Mouse (Mus musculus): ENCODE measurements around the gene Plxna1. TPM values are rescaled to one million over a fixed set of nuclear protein-coding genes. Genes with fewer than 3 reads are reported as not detected.
A peak's percentile ranks its signal among the peaks of the same experiment; 100 is the strongest.

The Plxna1 gene
- total RNA-seq, 2 experiments from 2014 or later: 21.2 to 28.7 TPM

DNA sequence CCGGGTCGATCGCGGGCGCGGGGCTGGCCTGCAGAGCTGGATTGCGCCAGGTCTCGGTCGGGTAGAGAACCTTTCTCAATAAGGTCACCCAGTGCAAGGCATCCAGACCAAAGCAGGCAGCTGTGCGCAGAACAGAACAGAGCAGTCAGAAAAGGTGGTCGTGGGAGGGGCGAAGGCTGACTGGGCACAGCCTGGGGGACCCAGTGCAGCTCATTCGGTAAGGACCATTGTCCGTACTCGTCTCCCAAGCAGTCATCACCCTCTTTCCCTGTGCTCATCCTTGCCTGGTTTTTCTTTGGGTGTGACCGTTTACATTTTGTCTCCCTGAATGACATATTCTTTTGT, 659 bp upstream of the Plxna1 start:
- intact Hi-C loops (cut with DNase I): loop anchor here (2.0 to 5.0 kb wide), 4 partner anchors 89 to 436 kb away; no protein-coding TSS in a partner anchor
- no peak for DNase-seq (ENCODE audit: low spot score)

DNA sequence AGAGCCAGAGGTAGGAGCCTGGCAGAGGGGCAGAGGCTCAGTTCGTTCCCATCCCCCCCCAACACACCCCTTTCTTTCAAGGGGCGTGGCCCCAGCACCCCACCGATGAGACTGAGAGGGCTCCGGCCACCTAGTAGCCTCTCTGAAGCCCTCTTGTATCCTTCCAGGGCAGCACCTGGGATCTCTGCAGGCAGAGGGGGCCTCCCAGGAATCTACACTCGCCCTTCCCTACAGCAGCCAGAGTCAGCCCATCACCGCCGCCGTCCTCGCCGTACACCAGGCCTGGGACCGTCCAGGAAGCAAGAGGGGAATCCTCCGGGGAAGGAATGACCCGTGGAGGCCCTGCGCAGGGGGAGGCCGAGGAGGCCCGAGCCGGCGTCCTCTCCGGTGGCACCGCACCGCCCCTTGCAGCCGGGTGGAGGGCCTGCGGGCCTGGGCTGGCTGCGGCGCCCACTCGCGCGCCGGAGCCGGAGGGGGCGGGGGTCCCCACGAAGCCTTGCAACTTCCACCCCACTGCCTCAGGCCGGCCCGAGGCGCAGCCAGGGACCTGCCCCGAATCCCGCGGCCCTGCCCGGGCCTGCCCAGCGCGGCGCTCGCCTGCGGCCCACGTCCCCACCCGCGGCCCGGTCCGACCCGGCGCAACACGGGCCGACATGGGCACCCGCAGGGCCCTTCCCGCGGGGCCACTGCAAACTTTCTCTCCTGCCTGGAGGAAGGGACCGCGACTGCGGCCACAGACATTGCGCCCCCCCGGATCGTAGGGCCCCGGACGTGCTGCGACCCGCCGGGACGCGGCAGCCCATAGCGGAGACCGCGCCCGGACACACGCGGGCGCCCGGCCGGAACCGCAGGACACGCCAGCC, 771 bp downstream of the Plxna1 start:
- peak; percentile 29 for DNase-seq (ENCODE audit: low spot score)
- intact Hi-C loops (cut with DNase I): loop anchor here (2.0 to 5.0 kb wide), 4 partner anchors 91 to 434 kb away; no protein-coding TSS in a partner anchor

DNA sequence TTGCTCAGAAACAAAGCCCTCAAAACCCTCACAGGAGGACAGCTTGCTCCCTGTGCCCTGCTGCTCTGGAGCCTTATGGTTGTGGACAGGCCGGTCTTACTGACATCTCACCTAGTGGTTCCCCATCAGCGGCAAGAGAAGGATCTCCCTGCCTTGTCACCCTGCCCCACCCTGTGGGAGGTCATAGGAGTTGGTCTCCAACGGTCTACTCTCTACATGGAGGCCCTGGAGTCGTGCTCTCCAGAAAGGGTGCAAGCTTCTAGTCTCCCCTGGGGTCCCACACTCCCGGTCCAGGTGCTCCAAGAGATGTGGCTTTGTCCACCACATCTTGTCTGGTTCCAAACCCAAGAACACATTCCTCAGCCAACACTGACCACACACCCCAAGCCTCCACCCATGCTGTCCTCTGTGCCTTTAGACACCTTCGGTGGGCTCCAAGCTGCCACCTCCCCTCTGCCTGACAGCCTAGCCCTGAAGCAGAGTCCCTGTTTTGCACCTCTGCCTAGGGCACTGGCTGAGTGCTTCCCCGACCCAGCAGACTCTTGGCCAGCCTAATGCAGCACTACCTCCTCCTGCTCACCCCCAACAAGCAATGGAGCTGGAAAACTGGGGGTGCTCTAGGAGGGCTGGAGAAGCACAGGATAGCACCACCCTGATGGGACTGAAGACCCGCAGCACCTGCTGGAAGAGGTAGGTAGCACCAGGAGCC, 1.6 kb downstream of the Plxna1 start:
- no peak for DNase-seq (ENCODE audit: low spot score)
- intact Hi-C loops (cut with DNase I): loop anchor here (5.0 kb wide), 2 partner anchors 91 to 434 kb away; no protein-coding TSS in a partner anchor

DNA sequence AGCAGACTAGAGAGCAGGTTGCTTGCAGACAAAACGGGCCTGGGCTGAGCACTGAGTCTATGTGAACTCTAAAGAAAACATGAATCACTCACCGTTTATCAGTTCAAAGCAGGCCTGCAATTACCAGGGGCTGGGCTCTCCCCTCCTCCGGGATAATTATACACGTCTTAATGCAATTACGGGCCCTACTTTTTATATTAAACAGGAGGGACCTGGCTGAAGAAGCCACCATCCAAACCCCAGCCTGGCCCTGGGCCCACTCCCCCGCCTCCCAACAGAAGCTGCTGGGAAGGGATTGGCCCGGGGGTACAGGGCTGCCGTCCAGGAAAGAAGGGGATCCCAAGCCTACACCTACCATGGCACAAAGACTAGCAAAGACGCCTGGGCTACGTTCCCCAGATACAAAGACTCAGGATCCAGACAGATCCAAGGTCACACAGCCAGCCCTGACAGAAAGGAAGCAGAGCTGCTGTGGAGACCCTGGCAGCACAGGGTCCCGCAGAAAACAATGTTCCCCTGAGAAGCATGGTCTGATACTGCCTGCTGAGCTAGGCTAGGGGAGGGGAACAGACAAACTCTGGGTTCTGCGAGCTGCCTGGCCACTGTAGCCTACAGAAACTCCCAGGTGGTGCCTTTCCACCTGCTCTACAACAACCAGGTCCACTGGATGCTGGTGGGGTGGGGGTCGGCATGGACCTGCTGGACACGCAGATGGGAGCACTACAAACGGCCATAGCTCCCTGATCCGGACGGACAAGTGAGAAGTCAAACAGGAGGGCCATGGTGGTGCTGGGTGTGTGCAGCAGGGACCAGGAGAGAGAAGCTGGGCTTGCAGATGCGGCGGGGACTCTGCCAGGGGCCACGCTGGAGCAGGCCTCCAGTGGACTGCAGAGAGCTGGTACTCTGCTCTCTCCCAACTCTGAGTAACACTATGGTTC, 2.4 kb downstream of the Plxna1 start:
- DNase-seq (ENCODE audit: low spot score): no peak
- intact Hi-C loops (cut with DNase I): loop anchor here (5.0 kb wide), 2 partner anchors 92 to 433 kb away; no protein-coding TSS in a partner anchor

DNA sequence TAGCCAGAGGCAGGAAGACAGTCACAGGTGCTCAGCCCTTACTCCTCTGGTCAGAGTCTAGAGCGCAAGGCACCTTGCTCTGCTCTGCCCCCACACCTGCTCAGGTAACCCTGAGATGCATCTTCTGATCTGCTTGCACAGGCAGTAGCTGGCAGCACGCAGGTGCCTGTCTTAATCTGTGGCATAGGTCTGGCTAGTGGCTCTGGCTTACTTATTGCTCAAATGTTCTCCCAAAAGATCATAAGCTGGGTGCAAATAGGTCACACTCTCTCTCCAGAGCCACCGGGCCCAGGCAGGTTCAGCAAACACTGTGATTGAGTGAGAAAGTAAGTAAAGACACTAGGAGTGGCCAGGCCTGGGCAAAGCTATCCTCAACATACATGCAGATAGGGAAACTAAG, 3.2 kb downstream of the Plxna1 start:
- intact Hi-C loops (cut with DNase I): no loop called here
- DNase-seq (ENCODE audit: low spot score): no peak

DNA sequence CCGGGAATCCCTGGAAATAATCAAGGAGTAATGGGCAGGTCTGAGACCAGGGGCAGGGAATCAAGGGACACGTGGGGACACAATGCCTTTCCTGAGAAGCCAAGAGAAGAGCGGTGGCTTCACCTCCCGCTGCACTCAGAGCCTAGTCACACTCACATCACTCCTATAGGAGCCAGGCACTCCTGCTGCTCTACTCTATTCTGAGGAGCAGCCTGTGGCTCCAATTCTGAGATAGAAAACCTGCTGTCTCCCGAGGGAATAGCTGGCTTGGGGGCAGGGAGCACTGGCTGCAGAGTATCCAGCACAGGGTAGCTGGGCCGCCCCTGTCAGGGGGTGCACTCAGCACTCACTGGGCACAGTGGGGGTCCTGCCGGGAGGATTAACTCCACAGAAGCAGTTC, 6.8 kb downstream of the Plxna1 start:
- DNase-seq (ENCODE audit: low spot score): no peak
- intact Hi-C loops (cut with DNase I): no loop called here

DNA sequence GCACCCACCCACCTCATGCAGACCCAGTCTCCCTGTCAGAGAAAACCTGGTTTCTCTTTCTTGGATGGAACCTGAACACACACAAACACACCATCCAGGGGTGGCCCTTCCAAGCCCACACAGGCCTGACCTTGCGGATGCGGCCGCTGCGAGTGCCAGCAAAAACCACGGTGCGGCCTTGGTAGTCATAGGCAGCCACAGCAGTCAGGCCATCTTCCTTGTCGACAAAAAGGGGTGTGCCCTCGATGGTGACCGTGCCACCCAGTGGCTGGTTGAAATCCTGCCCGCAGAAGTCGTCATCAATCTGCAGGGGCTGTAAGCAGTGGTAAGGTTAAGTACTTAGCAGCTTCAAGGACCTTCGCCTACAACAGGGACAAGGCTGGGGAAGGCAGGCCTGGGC, 7.7 kb downstream of the Plxna1 start:
- intact Hi-C loops (cut with DNase I): no loop called here
- no peak for DNase-seq (ENCODE audit: low spot score)

DNA sequence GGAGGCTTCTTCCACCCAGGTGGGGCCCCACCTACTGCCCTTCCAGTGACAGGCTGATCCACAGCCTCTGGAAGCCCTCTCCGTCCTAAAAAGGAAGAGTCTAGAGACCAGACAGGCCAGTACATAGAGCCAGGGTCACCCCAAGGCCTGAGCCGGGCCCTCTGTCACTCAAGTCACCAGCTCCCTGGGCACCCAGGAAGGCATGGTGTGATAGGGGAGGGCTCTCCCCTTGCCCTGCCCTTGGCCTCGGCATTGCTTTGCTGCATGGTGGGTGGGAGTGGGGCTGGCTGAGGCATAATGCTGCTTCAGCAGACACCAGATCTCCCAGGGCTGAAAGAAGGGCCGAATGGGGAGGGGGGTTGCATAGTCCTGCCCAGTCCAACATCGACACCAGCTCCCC, 8.3 kb downstream of the Plxna1 start:
- no peak for DNase-seq (ENCODE audit: low spot score)

DNA sequence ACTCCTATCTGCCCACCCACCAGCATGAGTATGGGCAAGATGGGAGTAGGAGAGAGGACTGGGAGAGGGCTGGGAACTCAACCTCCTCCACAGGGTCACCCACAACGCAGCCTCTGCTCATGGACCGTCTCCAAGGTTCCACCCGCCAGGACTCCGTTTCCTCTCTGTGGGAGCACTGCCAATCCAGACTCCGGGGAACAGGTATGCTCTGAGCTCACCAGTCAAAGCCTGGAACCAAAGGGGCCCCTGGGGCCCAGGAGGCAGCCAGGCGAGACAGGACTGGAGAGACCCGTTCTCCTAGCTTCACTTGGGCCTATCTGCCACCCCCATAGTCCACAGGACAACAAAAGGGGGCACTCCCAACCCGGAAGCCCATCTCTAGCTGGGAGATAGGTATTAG, 9.3 kb downstream of the Plxna1 start:
- intact Hi-C loops (cut with DNase I): no loop called here
- no peak for DNase-seq (ENCODE audit: low spot score)

More for the DNA sequence above, 8.3 kb downstream of the Plxna1 start:
- intact Hi-C loops (cut with DNase I): no loop called here

DNA sequence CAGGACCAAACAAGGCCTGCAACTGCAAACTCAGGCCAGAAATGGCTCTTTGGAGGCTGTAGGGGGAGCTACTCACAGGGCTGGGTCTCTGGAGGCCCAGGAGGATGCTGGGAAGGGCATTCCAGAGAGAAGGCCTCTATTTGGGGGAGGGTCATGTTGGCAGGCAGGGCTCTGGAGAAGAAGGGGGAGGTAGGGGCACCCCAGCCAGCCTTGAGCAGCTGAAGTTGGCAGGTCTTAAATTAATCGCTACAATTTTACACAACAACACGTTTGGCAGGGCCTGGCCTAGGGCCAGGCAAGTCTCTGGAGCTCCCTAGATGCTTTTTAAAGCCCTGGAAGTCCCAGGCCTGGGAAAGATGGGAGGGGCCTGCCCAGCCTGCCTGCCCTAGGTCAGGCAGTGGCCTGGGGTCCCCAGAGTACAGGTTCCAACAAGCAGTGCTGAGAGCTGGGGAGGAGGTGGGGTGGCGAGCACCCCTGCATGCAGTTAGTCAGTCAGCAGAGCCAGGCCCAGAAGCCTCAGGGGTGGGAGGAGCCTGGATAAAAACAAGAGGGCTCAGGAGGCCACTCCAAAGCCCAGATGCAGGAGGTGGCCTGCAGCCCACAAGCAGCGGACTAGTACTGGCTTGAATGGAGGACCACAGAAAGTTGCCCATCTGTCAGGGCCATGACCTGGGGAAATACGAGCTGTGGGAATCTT, 10.8 kb downstream of the Plxna1 start:
- intact Hi-C loops (cut with DNase I): no loop called here

DNA sequence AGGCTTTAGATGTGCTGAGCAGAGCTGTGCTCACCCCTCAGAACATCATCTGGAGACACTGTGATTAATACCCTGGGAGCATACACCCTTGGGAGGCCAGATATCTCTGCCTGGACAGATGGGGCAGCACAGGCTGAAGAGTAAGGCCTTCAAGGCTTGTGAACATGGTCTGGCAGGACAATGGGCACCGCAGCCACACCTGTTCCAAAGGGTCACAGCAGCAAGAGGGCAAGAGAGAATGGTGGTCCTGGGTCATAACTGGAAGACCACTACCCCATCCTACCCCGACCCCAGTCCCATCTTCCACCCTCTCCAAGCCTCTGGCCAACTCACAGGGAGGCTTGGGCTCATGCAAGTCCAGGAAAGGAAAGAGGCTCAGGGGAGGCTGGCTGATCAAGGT, 11.9 kb downstream of the Plxna1 start:
- intact Hi-C loops (cut with DNase I): no loop called here

More for the DNA sequence above, 10.8 kb downstream of the Plxna1 start:
- DNase-seq (ENCODE audit: low spot score): peak; percentile 47

DNA sequence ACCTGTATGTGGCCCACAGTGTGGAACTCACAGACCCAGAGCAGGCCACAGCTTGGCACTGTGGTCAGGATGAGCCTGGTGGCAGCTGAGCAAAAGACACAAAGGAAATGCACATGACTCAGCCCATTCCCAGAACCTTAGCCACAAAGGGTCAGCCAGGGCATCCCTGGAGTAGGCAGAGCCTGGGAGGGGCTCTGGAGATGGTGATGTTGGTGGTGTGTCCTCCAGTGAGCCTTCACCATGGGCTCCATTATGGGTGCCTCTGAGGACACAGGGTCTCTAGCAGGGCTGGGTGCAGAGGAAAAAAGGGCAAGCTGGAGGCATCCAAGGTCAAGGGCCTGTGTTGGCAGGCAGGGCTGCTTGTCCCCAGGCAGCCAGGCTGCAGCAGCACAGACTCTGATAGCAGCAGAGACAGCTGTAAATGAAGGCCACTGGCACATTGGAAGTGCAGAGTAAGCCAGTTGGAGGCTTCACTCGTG, 12.3 kb downstream of the Plxna1 start:
- no peak for DNase-seq (ENCODE audit: low spot score)
- intact Hi-C loops (cut with DNase I): no loop called here

More for the DNA sequence above, 11.9 kb downstream of the Plxna1 start:
- DNase-seq (ENCODE audit: low spot score): no peak

DNA sequence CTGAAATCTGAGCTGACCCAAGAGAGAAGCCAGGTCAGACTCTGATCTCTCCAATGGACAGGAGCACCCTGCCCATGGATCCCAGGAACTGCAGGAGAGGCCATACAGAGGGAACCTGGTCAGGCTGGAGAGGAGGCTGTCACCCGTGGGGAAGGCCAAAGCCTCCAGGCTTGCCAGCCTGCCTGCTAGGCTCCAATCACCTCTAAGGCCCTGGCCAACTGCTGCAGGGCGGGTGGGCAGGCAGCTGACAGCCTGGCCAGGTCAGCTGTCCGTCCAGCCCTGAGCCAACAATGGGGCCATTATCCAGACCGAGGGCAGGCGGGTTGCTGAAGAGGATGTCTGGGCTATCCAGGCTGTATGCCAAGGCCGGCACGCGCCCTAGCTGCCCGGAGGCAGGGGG, 14.1 kb downstream of the Plxna1 start:
- no peak for DNase-seq (ENCODE audit: low spot score)
- intact Hi-C loops (cut with DNase I): loop anchor here (5.0 kb wide), 1 partner anchor 284 kb away; no protein-coding TSS in a partner anchor

DNA sequence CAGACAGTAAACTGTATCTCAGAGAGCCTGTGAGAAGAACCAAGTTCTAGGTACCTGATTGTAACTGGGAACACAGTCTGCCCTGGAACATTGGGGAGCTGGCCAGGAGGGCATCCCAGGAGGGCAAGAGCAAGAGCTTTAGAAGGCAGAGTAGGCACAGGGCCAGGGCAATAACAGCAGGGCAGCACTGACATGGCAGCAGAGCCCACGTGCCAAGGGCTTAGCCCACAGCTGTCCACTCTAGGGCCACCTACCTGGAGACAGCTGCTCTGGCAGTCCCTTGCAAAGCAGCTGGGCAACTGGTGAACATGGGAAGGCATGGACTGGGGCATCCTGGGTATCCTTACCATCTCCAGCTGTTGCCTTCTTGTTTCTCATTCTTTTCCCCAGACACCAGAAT, 14.6 kb downstream of the Plxna1 start:
- intact Hi-C loops (cut with DNase I): loop anchor here (5.0 kb wide), 1 partner anchor 285 kb away; no protein-coding TSS in a partner anchor
- DNase-seq (ENCODE audit: low spot score): no peak

DNA sequence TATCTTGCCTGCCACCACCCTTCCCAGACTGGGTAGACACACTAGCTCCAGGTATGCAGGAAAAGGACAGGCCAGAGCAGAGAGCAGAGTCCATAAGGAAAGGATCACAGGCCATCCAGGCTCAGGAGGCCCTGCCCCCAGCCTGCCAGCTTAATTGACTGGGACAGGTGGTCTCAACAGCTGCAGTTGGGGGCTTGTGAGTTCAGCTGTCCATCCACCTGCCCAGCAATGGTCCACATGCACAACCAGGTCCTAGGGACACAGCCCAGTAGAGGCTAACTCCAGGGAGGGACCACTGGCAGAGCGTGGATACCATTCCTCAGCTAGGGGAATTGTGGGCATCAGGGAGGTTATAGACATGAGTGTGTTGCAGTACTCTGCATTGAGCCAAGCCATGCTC, 16.6 kb downstream of the Plxna1 start:
- DNase-seq (ENCODE audit: low spot score): no peak
- intact Hi-C loops (cut with DNase I): loop anchor here (5.0 kb wide), 1 partner anchor 286 kb away; no protein-coding TSS in a partner anchor

DNA sequence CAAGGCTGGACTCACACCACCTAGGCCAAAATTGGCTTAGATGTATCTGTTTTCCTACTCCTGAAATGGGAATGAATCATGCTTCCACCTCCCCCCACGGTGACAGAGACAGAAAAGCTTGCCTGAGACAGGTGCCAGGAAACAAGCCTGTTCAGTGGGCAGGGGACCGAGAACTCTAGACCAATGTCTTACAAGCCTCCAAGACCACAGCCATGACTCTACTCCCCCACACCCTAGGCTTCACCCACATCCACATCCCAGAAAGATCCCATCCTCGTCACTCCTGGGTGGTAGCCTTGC, 17.0 kb downstream of the Plxna1 start:
- intact Hi-C loops (cut with DNase I): loop anchor here (5.0 kb wide), 1 partner anchor 287 kb away; no protein-coding TSS in a partner anchor
- no peak for DNase-seq (ENCODE audit: low spot score)

DNA sequence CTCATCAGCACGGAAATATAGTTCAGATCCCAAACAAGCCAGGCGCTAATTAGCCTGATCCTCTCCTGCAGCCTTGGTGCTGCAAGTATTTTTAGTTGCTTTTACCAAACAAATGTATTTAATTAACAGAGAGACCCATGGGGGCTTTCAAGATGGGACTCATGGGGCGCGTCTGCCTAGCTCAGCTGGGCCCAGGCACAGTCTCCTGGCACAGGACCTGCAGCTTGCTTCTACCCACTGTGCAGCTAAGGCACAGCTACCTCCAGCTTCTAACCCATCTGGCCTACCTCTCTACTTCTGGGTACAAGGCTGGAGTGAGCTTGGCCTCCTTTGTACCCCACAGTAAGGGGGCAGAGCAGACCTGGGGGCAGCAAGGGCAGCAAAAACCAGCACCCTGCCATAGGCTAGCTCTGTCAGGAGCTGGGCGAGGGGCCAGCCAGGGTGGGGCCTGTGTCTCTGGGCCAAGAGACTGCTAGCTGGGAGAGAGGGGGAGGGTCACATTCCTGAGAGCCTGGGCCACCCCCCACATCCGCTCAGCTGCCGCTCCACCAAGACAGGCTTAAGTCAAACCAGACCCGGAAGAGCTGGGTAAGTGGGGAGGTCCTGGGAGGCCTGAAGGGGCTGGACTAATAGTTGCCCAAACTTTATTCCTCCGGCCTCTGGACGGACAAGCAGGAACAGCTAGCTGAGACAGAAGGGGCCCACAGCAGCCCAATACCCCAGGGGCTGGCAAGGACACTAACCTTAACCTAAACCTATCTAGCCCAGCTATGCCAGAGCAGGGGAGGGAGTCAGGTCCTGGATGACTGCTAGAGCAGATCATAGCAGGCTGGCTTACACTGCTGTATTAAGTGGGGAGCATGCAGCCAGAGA, 17.6 kb downstream of the Plxna1 start:
- peak; percentile 84 for DNase-seq (ENCODE audit: low spot score)
- intact Hi-C loops (cut with DNase I): loop anchor here (5.0 kb wide), 2 partner anchors 103 to 287 kb away; no protein-coding TSS in a partner anchor

DNA sequence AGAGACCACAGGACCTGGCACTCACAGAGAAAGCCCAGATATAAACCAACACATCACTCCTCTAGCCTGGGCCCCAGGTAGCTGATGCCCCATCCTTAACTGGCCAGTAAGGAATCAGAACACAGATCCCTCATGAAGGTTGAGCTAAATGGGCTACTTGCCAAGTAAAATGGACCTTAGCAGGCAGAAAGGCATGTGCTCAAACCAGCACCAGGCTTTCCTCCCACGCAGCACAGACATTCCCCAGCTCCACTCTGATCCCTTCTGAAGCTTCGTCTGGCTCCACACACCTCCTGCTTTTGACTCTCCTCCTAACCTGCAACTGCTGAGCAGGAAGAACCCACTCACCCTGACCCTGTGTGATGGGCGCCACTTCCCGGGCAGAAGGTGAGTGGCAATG, 20.4 kb downstream of the Plxna1 start:
- intact Hi-C loops (cut with DNase I): loop anchor here (5.0 kb wide), 1 partner anchor 100 kb away; no protein-coding TSS in a partner anchor
- no peak for DNase-seq (ENCODE audit: low spot score)

Measured in heart, postnatal 25 days (tissue).